Mouse (Mus musculus): ENCODE results near the gene Slpi. TPM values are rescaled to one million over a fixed set of nuclear protein-coding genes. Genes with fewer than 3 reads are reported as not detected.

The Slpi gene
- polyA plus RNA-seq, 1 experiment from 2014 or later: 0.24 TPM

GRCm38 (mm10) chr2:164428451-164428850 is 39.6 kb upstream of the Slpi start:
- H3K27ac ChIP-seq: no peak overlapping the region
- H3K79me2 ChIP-seq (ENCODE audit: inconsistent target): peaks cover 42% of the 10 kb centered on the region
- peaks cover 81% of the 10 kb centered on the region for H3K36me3 ChIP-seq (ENCODE audit: inconsistent target)
- WGBS (ENCODE audit: missing documents): 89% methylated on average over 3 of the region's 5 CpGs
- no peak overlapping the region for H3K4me3 ChIP-seq (ENCODE audit: inconsistent target)

- Histone ChIP-seq H3K4me3 (ENCODE audit: inconsistent target) (no peak overlapping the region), H3K27ac (no peak overlapping the region), H3K79me2 (ENCODE audit: inconsistent target) (peaks cover 27% of the 10 kb centered on the region), H3K36me3 (ENCODE audit: inconsistent target) (peaks cover 79% of the 10 kb centered on the region)
- 90% methylated on average over 5 of the region's 5 CpGs for WGBS (ENCODE audit: missing documents)
These were observed 38.1 kb upstream of the Slpi start for GRCm38 (mm10) chr2:164426952-164427351.

DNA sequence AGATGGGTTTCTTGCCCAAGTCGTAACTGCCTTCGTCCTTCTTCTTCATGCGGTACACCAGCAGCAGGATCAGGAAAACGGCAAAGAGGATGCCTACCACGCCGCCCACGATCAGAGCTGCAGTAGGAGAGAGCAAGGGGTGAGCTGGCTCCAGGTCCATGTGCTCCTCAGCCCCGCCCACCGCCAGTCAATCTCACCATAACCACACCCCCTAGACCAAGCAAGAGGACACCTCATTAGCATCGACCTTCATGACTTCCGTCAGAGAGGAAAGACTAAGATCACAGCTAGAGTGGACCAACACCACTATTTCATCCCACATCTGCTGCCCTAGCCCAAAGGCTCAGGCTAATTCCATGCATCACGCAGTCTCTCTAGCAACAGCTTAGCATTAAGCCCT is 37.2 kb upstream of the Slpi start:
- 85% methylated on average over 10 of the region's 12 CpGs for WGBS (ENCODE audit: missing documents)
- H3K4me3 ChIP-seq (ENCODE audit: inconsistent target): no peak overlapping the region

GRCm38 (mm10) chr2:164425401-164425800 is 36.5 kb upstream of the Slpi start:
- Histone ChIP-seq H3K4me3 (ENCODE audit: inconsistent target) (no peak overlapping the region), H3K79me2 (ENCODE audit: inconsistent target) (peaks cover 12% of the 10 kb centered on the region; the same call in 1 of the 2 replicates), H3K36me3 (ENCODE audit: inconsistent target) (peaks cover 68% of the 10 kb centered on the region), H3K27ac (no peak overlapping the region)
- WGBS (ENCODE audit: missing documents): 95% methylated on average over 5 of the region's 5 CpGs

More for the DNA sequence above, 37.2 kb upstream of the Slpi start:
- H3K27ac ChIP-seq: no peak overlapping the region
- peaks cover 19% of the 10 kb centered on the region for H3K79me2 ChIP-seq (ENCODE audit: inconsistent target)
- peaks cover 75% of the 10 kb centered on the region for H3K36me3 ChIP-seq (ENCODE audit: inconsistent target)

DNA sequence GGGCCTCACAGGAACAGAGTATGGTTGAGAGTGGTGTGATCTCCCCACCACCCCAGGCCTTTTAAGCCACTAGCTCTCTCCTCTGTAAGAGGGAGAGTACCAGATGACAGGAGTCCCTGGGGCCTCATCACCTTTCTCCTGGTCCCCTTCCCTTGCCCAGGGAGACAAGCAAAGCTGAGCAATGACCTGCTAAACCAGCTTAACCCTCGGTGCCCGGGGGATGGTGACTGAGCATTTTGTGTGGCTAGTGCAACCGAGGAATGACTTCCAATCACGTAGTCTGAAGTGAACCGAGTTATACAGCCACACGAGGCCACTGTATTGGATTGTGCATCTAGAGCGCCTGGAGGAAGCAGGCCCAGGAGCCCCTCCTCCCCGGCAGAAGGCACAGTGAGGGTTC is 35.5 kb upstream of the Slpi start:
- Histone ChIP-seq H3K4me3 (ENCODE audit: inconsistent target) (no peak overlapping the region), H3K79me2 (ENCODE audit: inconsistent target) (peaks cover 2% of the 10 kb centered on the region; the same call in 1 of the 2 replicates), H3K36me3 (ENCODE audit: inconsistent target) (peaks cover 58% of the 10 kb centered on the region), H3K27ac (no peak overlapping the region)
- 97% methylated on average over 8 of the region's 8 CpGs for WGBS (ENCODE audit: missing documents)

DNA sequence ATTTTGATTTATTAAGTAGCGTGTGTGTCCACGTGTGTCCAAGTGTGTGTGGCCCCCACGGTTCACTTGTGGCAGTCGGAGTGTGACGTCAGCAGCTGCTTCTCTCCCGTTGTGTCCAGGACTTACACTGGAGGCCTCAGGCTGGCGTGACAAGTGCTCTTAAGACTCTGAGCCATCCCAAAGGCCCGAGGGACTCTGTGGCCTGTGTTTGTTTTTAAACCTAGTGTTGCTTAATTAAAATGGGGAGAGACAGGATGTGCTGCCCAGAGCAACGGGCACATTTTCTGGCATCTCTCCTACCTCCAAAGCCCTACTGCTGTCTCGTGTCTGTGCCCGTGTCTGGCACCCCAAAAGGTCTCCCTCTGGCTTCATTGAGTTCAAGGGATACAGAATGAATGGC is 34.6 kb upstream of the Slpi start:
- WGBS (ENCODE audit: missing documents): 83% methylated on average over 11 of the region's 11 CpGs
- Histone ChIP-seq H3K36me3 (ENCODE audit: inconsistent target) (peaks cover 48% of the 10 kb centered on the region), H3K79me2 (ENCODE audit: inconsistent target) (no peaks in the 10 kb centered on the region; the same call in 1 of the 2 replicates), H3K27ac (no peak overlapping the region), H3K4me3 (ENCODE audit: inconsistent target) (no peak overlapping the region)

DNA sequence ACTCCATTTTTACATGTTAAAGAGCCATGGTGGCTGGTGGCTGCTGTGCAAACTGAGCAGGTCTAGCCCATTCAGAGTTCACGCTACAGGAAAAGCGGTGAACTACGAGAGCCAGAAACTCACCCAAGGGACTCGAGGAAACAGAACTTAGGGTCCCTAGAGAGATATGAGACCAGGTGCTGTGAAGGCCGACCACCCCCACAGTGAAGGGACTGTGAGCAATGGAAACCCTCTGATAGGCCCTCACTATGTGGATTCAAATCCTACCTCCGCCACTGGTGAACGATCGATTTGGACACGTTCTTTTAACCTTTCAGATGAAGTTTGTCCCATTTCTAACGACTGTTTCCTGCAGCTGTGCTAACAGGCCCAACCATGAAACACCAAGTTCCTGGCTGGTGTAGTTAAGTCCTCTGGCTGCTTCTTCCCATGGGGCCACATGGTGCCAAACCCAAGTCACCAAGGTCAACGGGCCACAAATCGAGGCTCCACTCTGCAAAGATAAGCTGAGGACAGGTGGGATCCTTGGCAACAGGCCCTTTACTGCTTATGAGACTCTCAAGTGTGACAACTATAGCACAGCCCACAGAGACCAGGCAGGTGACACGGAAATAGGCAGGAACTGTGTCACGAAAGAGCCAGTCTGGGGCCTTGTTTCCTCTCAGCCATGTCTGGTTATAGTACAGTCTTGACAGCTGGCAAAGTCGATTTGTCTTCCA is 33.9 kb upstream of the Slpi start:
- 74% methylated on average over 15 of the region's 15 CpGs for WGBS (ENCODE audit: missing documents)
- no peak overlapping the region for H3K27ac ChIP-seq
- H3K36me3 ChIP-seq (ENCODE audit: inconsistent target): peaks cover 42% of the 10 kb centered on the region
- no peak overlapping the region for H3K4me3 ChIP-seq (ENCODE audit: inconsistent target)
- H3K79me2 ChIP-seq (ENCODE audit: inconsistent target): no peaks in the 10 kb centered on the region; the same call in 1 of the 2 replicates

- WGBS (ENCODE audit: missing documents): 95% methylated on average over 8 of the region's 8 CpGs
- no peaks in the 10 kb centered on the region for H3K79me2 ChIP-seq (ENCODE audit: inconsistent target)
- H3K27ac ChIP-seq: no peak overlapping the region
- peaks cover 34% of the 10 kb centered on the region for H3K36me3 ChIP-seq (ENCODE audit: inconsistent target)
- no peak overlapping the region for H3K4me3 ChIP-seq (ENCODE audit: inconsistent target)
These were observed 33.1 kb upstream of the Slpi start for GRCm38 (mm10) chr2:164421979-164422378.

DNA sequence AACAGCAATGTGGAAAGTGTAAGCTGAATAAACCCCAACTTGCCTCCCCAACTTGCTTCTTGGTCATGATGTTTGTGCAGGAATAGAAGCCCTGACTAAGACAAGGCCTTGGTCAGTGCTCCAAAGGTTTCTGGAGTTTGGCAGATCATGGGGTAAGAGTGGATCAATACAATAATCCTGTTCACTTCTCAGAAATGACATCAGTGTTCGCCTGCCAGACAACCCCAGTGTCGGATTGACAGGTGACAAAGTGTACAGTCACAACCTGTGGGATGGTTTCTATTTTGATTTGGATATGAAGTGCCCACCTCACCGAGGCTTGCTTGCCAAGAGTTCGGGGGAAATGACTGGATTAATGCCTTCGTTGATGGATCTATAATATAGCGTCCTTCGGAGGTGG is 32.4 kb upstream of the Slpi start:
- peaks cover 27% of the 10 kb centered on the region for H3K36me3 ChIP-seq (ENCODE audit: inconsistent target)
- 92% methylated on average over 7 of the region's 7 CpGs for WGBS (ENCODE audit: missing documents)
- H3K79me2 ChIP-seq (ENCODE audit: inconsistent target): no peaks in the 10 kb centered on the region
- H3K4me3 ChIP-seq (ENCODE audit: inconsistent target): no peak overlapping the region
- H3K27ac ChIP-seq: no peak overlapping the region

- Histone ChIP-seq H3K79me2 (ENCODE audit: inconsistent target) (no peaks in the 10 kb centered on the region), H3K27ac (no peak overlapping the region), H3K36me3 (ENCODE audit: inconsistent target) (peaks cover 9% of the 10 kb centered on the region), H3K4me3 (ENCODE audit: inconsistent target) (no peak overlapping the region)
- 54% methylated on average over 3 of the region's 3 CpGs for WGBS (ENCODE audit: missing documents)
These were observed 30.6 kb upstream of the Slpi start for GRCm38 (mm10) chr2:164419489-164419888.

- Histone ChIP-seq H3K79me2 (ENCODE audit: inconsistent target) (no peaks in the 10 kb centered on the region), H3K36me3 (ENCODE audit: inconsistent target) (no peaks in the 10 kb centered on the region), H3K4me3 (ENCODE audit: inconsistent target) (no peak overlapping the region), H3K27ac (no peak overlapping the region)
- 79% methylated on average over 3 of the region's 3 CpGs for WGBS (ENCODE audit: missing documents)
These were observed 29.5 kb upstream of the Slpi start for GRCm38 (mm10) chr2:164418308-164418875.

DNA sequence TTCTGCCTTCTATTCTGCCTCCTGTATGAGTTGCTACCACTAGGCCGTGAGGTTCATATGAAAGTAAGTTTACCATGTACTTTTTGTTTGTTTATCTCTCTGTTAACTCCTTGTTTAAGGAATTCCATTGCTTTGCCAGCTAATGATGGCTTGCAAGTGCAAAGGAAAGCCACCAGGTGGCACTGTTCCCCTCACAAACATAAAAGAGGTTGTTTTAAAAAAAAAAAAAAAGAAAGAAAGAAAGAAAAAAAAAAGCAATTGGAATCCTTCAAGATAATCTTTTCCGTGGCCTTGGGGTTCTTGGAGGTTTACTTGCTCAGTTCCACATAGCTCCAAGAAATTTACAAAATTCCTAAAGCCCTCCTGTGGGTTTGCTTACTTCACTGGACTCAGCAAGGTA is 28.3 kb upstream of the Slpi start:
- 3% methylated on average over 2 of the region's 2 CpGs for WGBS (ENCODE audit: missing documents)
- no peaks in the 10 kb centered on the region for H3K36me3 ChIP-seq (ENCODE audit: inconsistent target)

GRCm38 (mm10) chr2:164414581-164414980 is 25.7 kb upstream of the Slpi start:
- WGBS (ENCODE audit: missing documents): 62% methylated on average over 10 of the region's 10 CpGs
- no peaks in the 10 kb centered on the region for H3K79me2 ChIP-seq (ENCODE audit: inconsistent target)
- H3K27ac ChIP-seq: no peak overlapping the region
- no peaks in the 10 kb centered on the region for H3K36me3 ChIP-seq (ENCODE audit: inconsistent target)
- no peak overlapping the region for H3K4me3 ChIP-seq (ENCODE audit: inconsistent target)

More for the DNA sequence above, 28.3 kb upstream of the Slpi start:
- no peak overlapping the region for H3K27ac ChIP-seq
- no peaks in the 10 kb centered on the region for H3K79me2 ChIP-seq (ENCODE audit: inconsistent target)
- H3K4me3 ChIP-seq (ENCODE audit: inconsistent target): no peak overlapping the region

DNA sequence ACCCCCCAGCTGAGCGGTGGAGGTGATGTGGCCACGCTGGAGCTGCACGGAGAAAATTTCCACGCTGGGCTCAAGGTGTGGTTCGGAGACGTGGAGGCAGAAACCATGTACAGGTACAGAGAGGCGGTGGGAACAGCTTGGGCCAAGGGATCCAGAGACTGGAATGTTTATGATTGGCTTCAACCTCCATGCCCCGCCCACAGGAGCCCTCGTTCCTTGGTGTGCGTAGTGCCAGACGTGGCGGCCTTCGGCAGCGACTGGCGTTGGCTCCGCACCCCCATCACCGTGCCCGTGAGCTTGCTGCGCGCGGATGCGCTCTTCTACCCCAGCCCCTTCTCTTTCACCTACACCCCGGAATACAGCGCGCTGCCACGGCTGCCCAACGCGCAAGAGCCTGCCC is 25.3 kb upstream of the Slpi start:
- Histone ChIP-seq H3K36me3 (ENCODE audit: inconsistent target) (no peaks in the 10 kb centered on the region), H3K79me2 (ENCODE audit: inconsistent target) (no peaks in the 10 kb centered on the region), H3K27ac (no peak overlapping the region), H3K4me3 (ENCODE audit: inconsistent target) (no peak overlapping the region)
- 56% methylated on average over 28 of the region's 28 CpGs for WGBS (ENCODE audit: missing documents)

GRCm38 (mm10) chr2:164407708-164408107 is 18.8 kb upstream of the Slpi start:
- H3K36me3 ChIP-seq (ENCODE audit: inconsistent target): no peaks in the 10 kb centered on the region
- H3K27ac ChIP-seq: no peak overlapping the region
- no peaks in the 10 kb centered on the region for H3K79me2 ChIP-seq (ENCODE audit: inconsistent target)
- 2% methylated on average over 22 of the region's 22 CpGs for WGBS (ENCODE audit: missing documents)
- H3K4me3 ChIP-seq (ENCODE audit: inconsistent target): no peak overlapping the region
